Mouse (Mus musculus) E14TG2a.4 (cell line): Measurements from ENCODE around the gene Acot7.

Experiments used
- H3K27me3 ChIP-seq: 2 replicates; pipeline ENCODE4 v1.6.1; 2014; ENCODE audit warnings: low read length, control low read depth; ENCODE audit not compliant: insufficient read depth
- H3K36me3 ChIP-seq: 2 replicates; pipeline ENCODE4 v1.6.1; 2014; ENCODE audit warnings: low read length, control low read depth; ENCODE audit not compliant: insufficient read depth
- H3K4me1 ChIP-seq: replicated peaks from 2 replicates; pipeline ENCODE4 v1.6.1; 2014; ENCODE audit warnings: low read depth, low read length, control low read depth
- H3K4me3 ChIP-seq: replicated peaks from 2 replicates; pipeline ENCODE4 v1.5.1; 2014; ENCODE audit warnings: mild to moderate bottlenecking, low read length
- H3K9me3 ChIP-seq: 2 replicates; pipeline ENCODE4 v1.6.1; 2014; ENCODE audit warnings: low read length, control low read depth
- CTCF ChIP-seq: conservative IDR thresholded peaks from 2 replicates; pipeline ENCODE4 v1.5.1; 2014; ENCODE audit warnings: low read length
- NANOG ChIP-seq: IDR thresholded peaks from 2 replicates; pipeline ENCODE4 v1.6.1; 2014; ENCODE audit warnings: borderline replicate concordance, low read length, mixed read lengths
- POU5F1 ChIP-seq: IDR thresholded peaks from 2 replicates; pipeline ENCODE4 v1.6.1; 2014; ENCODE audit warnings: low read length, borderline replicate concordance

Gene Acot7

GRCm38 (mm10) chr4:152307542-152307941 lies 129.6 kb downstream of the Acot7 start:
- no peak overlapping the region for H3K4me3 ChIP-seq
- no peak for TF ChIP-seq NANOG
- TF ChIP-seq POU5F1 = no peak
- TF ChIP-seq CTCF = no peak
- peaks cover 3% of the 10 kb centered on the region for H3K27me3 ChIP-seq
- peaks cover 53% of the 10 kb centered on the region for H3K4me1 ChIP-seq
- H3K9me3 ChIP-seq = no peaks in the 10 kb centered on the region
- peaks cover 46% of the 10 kb centered on the region for H3K36me3 ChIP-seq

DNA sequence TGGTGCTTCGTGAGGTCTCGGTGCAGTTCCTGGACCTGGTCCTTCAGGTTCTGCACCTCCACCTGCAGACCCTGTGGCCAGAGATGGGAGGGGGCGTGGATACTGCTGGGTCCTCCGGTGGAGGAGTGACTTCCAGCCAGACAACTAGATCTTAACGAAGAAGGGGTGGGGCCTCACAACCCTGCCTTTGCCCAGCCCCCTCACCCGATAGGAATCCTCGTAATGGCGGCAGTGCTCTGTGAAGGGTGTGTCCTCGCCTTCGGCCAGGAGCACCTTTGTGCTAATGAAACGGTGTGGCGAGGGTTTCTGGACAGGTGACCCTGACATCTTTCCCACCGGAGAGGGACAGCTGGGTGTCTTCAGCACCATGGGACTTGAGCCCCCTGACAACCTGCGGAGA lies 134.3 kb downstream of the Acot7 start:
- no peak for TF ChIP-seq POU5F1
- TF ChIP-seq NANOG = no peak
- no peak for TF ChIP-seq CTCF
- peaks cover 59% of the 10 kb centered on the region for H3K4me1 ChIP-seq

DNA sequence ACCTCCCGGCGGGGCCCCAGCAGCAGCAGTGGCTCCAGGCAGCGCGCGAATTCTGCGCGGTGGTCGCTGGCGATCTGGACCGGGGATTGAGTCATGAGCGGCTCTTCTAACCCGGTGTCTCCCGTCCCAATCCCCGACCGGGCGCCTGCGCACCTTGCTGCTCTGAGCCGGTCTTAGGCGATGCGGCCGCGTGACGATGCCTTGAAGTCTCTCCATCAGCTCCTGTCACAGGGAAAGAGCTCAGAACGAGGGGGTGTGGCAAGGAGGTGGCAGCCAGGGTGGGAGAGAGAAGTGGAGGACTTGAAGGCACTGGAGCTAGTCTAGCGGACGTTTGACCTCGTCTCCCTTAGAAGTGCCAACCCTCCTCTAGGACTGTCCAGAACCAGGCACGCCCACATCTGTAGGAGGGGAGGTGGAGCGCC lies 135.3 kb downstream of the Acot7 start:
- peaks cover 53% of the 10 kb centered on the region for H3K27me3 ChIP-seq
- H3K4me3 ChIP-seq = peak overlapping the region; percentile 77
- H3K4me1 ChIP-seq = peaks cover 58% of the 10 kb centered on the region
- TF ChIP-seq POU5F1 (no peak), CTCF (no peak), NANOG (no peak)
- no peaks in the 10 kb centered on the region for H3K9me3 ChIP-seq
- H3K36me3 ChIP-seq = peaks cover 8% of the 10 kb centered on the region

More for the DNA sequence above, 134.3 kb downstream of the Acot7 start:
- H3K27me3 ChIP-seq = peaks cover 43% of the 10 kb centered on the region
- H3K36me3 ChIP-seq = peaks cover 13% of the 10 kb centered on the region
- H3K9me3 ChIP-seq = no peaks in the 10 kb centered on the region
- H3K4me3 ChIP-seq = peak overlapping the region; percentile 77

- H3K36me3 ChIP-seq = peaks cover 5% of the 10 kb centered on the region; the same call in 1 of the 2 replicates
- no peak overlapping the region for H3K4me3 ChIP-seq
- peak; percentile 30; the same call in 1 of the 2 replicates for TF ChIP-seq CTCF
- no peak for TF ChIP-seq NANOG
- H3K27me3 ChIP-seq = peaks cover 57% of the 10 kb centered on the region
- H3K4me1 ChIP-seq = peaks cover 63% of the 10 kb centered on the region
- H3K9me3 ChIP-seq = no peaks in the 10 kb centered on the region
Measured at GRCm38 (mm10) chr4:152313934-152314333, 136.0 kb downstream of the Acot7 start.

GRCm38 (mm10) chr4:152315498-152316213 lies 137.7 kb downstream of the Acot7 start:
- peaks cover 57% of the 10 kb centered on the region for H3K27me3 ChIP-seq
- no peaks in the 10 kb centered on the region for H3K9me3 ChIP-seq
- peaks cover 65% of the 10 kb centered on the region for H3K4me1 ChIP-seq
- peaks cover 1% of the 10 kb centered on the region; the same call in 1 of the 2 replicates for H3K36me3 ChIP-seq
- peak overlapping the region; percentile 74 for H3K4me3 ChIP-seq
- TF ChIP-seq NANOG (no peak), POU5F1 (no peak), CTCF (no peak)

DNA sequence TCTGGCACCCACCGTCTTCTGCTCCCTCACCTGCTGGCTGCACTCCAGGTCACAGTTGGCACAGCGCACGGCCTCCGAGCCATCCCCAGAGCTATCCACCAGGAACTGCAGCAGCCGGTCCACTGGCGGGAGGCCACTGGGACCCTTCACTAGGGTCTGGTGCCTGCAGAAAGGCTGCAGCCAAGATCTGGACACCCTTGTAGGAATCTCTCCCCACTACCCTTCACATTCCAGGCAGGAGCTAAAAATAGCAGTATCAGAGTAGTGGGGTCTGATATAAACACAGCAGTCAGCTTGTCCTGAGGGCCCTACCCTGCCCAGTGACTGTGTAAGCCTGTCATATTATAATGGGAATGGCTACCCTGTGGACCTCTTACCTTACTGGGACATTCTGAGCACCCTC lies 139.7 kb downstream of the Acot7 start:
- Histone ChIP-seq H3K36me3 (no peaks in the 10 kb centered on the region), H3K27me3 (peaks cover 54% of the 10 kb centered on the region), H3K9me3 (no peaks in the 10 kb centered on the region), H3K4me3 (no peak overlapping the region), H3K4me1 (peaks cover 66% of the 10 kb centered on the region)
- TF ChIP-seq CTCF (no peak), POU5F1 (no peak), NANOG (no peak)

GRCm38 (mm10) chr4:152318517-152319234 lies 140.7 kb downstream of the Acot7 start, which contains the start of gene Rnf207:
Gene Rnf207 (minus strand): TSS chr4:152318993.
- TF ChIP-seq CTCF (peak; percentile 68), POU5F1 (no peak)
- Histone ChIP-seq H3K36me3 (no peaks in the 10 kb centered on the region), H3K4me3 (peak within 1 kb of the TSS; percentile 45), H3K9me3 (no peaks in the 10 kb centered on the region), H3K4me1 (peaks cover 65% of the 10 kb centered on the region), H3K27me3 (peaks cover 43% of the 10 kb centered on the region)
